Mouse (Mus musculus) spleen, adult 2 months (tissue): Measurements from ENCODE around the gene B9d2.

ENCODE experiments used
- CTCF ChIP-seq: fragments of 200-500 bp; IDR thresholded peaks from 2 replicates; pipeline ENCODE4 v1.5.1; 2011; ENCODE audit warnings: mild to moderate bottlenecking, inconsistent platforms; ENCODE audit not compliant: insufficient read depth, insufficient read length, insufficient replicate concordance; ENCODE audit errors: extremely low read depth
- POLR2A ChIP-seq: fragments of 200-500 bp; IDR thresholded peaks from 2 replicates; pipeline ENCODE4 v1.6.1; 2011; ENCODE audit warnings: low read depth, low read length, inconsistent platforms

DNA sequence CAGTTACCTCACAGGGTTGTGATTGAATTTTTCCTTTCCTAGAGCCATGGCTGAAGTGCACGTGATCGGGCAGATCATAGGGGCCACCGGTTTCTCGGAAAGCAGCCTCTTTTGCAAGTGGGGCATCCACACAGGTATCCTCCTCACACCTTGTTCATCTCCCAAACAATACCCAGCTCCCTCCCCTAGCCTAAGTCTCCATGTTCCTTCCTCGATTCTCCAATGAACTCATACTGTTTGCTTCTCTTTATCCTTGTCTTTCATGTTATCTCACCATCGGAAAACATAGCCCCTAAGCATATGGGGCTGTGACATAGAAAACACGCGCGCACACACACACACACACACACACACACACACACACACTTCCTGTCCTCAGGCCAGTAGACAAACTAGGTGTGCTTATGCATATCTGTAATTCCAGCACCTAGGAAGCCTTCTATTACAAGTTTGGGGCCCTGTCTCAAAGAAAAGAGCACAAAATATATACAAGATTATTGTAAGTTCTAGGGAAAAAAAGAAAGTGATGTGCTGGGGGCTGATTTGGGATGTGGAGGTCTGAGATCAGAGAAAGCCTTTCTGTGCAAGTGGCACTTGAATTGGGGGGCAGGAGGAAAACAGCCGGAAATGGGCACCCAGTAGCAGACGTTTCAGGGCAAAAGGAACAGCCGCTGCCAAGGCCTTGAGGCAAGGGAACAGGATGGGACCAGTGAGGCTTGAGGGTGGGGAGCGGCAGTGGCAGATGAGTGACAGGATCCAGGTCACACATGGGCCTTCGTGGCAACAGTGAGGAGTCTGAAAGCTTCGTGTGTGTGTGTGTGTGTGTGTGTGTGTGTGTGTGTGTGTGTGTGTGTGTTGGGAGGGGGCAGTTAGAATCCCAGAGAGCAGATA, 1.0 kb downstream of the B9d2 start:
- TF ChIP-seq CTCF, result no peak
- TF ChIP-seq POLR2A, result no peak
